Mouse (Mus musculus) heart, embryonic 15.5 days (tissue): ENCODE results near the gene Fbxo36. TPM values are rescaled to one million over a fixed set of nuclear protein-coding genes. Genes with fewer than 3 reads are reported as not detected.

Experiments used
- ATAC-seq: fragments of 200-750 bp; cut with Nextera tagmentation; replicated peaks from 2 replicates; pipeline ENCODE4 v1.8.0; 2017; ENCODE audit warnings: low read depth, moderate TSS enrichment; ENCODE audit not compliant: insufficient number of reproducible peaks, insufficient read depth, low FRiP score
- H3K27ac ChIP-seq: fragments of 300-500 bp; sonication (generic); 2 replicates; pipeline ENCODE4 v1.5.1; 2015; ENCODE audit warnings: mild to moderate bottlenecking, inconsistent platforms
- H3K27me3 ChIP-seq: fragments of 300-500 bp; sonication (generic); 2 replicates; pipeline ENCODE4 v1.6.1; 2015; ENCODE audit warnings: inconsistent platforms
- H3K36me3 ChIP-seq: fragments of 300-500 bp; sonication (generic); 2 replicates; pipeline ENCODE4 v1.6.1; 2015; ENCODE audit warnings: mild to moderate bottlenecking, inconsistent platforms
- H3K4me1 ChIP-seq: fragments of 300-500 bp; sonication (generic); replicated peaks from 2 replicates; pipeline ENCODE4 v1.6.1; 2015; ENCODE audit warnings: inconsistent platforms
- H3K4me2 ChIP-seq: fragments of 300-500 bp; sonication (generic); 2 replicates; pipeline ENCODE4 v1.6.1; 2015; ENCODE audit warnings: inconsistent platforms, mild to moderate bottlenecking, moderate library complexity
- H3K4me3 ChIP-seq: fragments of 300-500 bp; sonication (generic); 2 replicates; pipeline ENCODE4 v1.5.1; 2015; ENCODE audit warnings: mild to moderate bottlenecking, inconsistent platforms
- H3K9ac ChIP-seq: fragments of 300-500 bp; sonication (generic); 2 replicates; pipeline ENCODE4 v1.6.1; 2015; ENCODE audit warnings: mild to moderate bottlenecking, inconsistent platforms
- H3K9me3 ChIP-seq: fragments of 300-500 bp; sonication (generic); replicated peaks from 2 replicates; pipeline ENCODE4 v1.6.1; 2016; ENCODE audit warnings: inconsistent platforms
- WGBS: fragments of 180-500 bp; shearing (Covaris S2); methylation state at CpG from one replicate; pipeline ENCODE4 v1.1.7; 2015; ENCODE audit warnings: mixed read lengths; 5-methylcytosine and 5-hydroxymethylcytosine counted together
- polyA plus RNA-seq: library from polyadenylated mRNA; unstranded; fragments of >200 nt; fragmentation: Nextera tagmentation; extraction: Ambion mirVana; gene quantifications from 2 replicates; pipeline ENCODE4 v1.2.1, GENCODE M21; 2015

Fbxo36 gene
- polyA plus RNA-seq: 6.8 and 7.3 TPM in 2 replicates

- Histone ChIP-seq H3K4me1 (peaks cover 19% of the 10 kb centered on the region), H3K27ac (peak within 1 kb of the TSS; percentile 99), H3K36me3 (no peaks in the 10 kb centered on the region), H3K9ac (peak within 1 kb of the TSS; percentile 99), H3K27me3 (no peaks in the 10 kb centered on the region), H3K4me3 (peak within 1 kb of the TSS; percentile 98), H3K4me2 (peak within 1 kb of the TSS; percentile 80), H3K9me3 (no peaks in the 10 kb centered on the region)
- peak; percentile 90 for ATAC-seq
- WGBS: under 1% methylated on average over 49 of the region's 54 CpGs
These were observed at the start of gene Fbxo36 for GRCm38 (mm10) chr1:84839309-84840017. Fbxo36 (plus strand) TSS chr1:84839841.

DNA sequence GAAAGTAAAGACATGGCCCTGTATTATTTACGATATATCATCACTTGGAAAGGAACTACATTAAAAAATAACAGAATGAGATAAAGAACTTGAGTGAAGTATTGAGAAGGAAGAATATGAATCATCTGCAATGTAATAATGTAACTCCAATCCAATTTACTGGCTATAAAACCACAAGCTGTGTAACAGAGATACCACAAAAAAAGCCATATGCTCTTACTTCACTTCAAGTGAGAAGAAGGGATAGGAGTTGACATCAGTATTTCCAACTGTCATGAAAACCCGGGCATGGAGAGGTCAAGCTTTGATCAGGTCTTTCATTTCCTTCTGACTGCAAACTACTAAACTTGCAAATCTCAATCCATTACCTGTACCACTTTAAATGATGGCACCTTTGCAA, 48.2 kb upstream of the Fbxo36 start:
- Histone ChIP-seq H3K4me3 (no peak overlapping the region), H3K4me2 (no peak overlapping the region), H3K4me1 (no peaks in the 10 kb centered on the region), H3K36me3 (peaks cover 40% of the 10 kb centered on the region), H3K9me3 (no peaks in the 10 kb centered on the region), H3K9ac (no peak overlapping the region), H3K27ac (no peak overlapping the region), H3K27me3 (no peaks in the 10 kb centered on the region)
- no peak for ATAC-seq
- WGBS: 89% methylated on average over 2 of the region's 2 CpGs

- Histone ChIP-seq H3K27ac (no peak overlapping the region), H3K9me3 (no peaks in the 10 kb centered on the region), H3K27me3 (no peaks in the 10 kb centered on the region), H3K9ac (no peak overlapping the region), H3K36me3 (peaks cover 23% of the 10 kb centered on the region), H3K4me1 (no peaks in the 10 kb centered on the region), H3K4me3 (no peak overlapping the region), H3K4me2 (no peak overlapping the region)
- WGBS: 92% methylated on average over 7 of the region's 7 CpGs
- ATAC-seq: no peak
These were observed 44.3 kb upstream of the Fbxo36 start for GRCm38 (mm10) chr1:84795335-84795734.

DNA sequence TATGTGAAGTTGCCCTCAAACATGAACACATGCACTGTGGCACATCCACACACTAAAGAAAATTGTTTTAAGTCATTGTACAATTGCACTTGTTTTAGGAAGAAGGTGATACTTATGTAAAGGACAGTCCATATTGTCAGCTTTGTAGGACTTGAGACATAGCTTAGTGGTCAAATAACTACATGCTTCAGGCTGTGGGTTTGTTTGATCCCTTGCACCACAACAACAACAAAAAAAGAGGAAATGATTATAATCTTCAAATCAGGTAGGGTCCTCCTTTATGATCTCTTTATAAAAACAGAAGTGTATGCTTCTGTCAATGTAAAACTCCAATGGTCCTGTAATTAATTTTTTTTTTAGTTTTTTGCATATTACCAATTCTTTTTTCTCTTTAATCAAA, 40.5 kb upstream of the Fbxo36 start:
- peaks cover under 1% of the 10 kb centered on the region; the same call in 1 of the 2 replicates for H3K36me3 ChIP-seq
- no peak overlapping the region for H3K4me2 ChIP-seq
- H3K4me3 ChIP-seq: no peak overlapping the region
- H3K9me3 ChIP-seq: no peaks in the 10 kb centered on the region
- H3K4me1 ChIP-seq: no peaks in the 10 kb centered on the region
- no peaks in the 10 kb centered on the region for H3K27me3 ChIP-seq
- no peak overlapping the region for H3K27ac ChIP-seq
- no peak for ATAC-seq
- H3K9ac ChIP-seq: no peak overlapping the region

DNA sequence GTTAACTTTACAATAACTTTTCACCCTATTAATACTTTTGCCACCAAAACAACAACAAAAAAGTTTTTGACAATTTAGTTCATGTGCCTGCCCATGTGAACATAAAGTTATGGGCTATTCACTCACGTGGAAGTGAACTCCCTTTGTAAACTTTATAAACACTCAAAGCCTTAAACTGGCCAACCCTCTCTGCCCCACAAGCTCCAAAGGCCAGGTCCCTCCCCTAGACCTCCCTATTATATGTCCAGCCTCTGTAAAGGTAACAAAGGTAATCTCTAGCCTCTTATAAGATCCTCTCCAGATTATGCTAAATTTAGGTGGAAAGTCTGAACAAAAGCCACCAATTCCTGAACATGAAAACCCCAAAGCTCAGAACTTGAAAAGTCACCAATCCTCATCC, 35.9 kb upstream of the Fbxo36 start:
- Histone ChIP-seq H3K36me3 (no peaks in the 10 kb centered on the region), H3K9ac (no peak overlapping the region), H3K9me3 (no peaks in the 10 kb centered on the region), H3K4me1 (no peaks in the 10 kb centered on the region), H3K27me3 (no peaks in the 10 kb centered on the region), H3K4me2 (no peak overlapping the region), H3K4me3 (no peak overlapping the region), H3K27ac (no peak overlapping the region)
- 87% methylated on average over 1 of the region's 1 CpGs for WGBS
- ATAC-seq: no peak

GRCm38 (mm10) chr1:84817596-84817995, 22.0 kb upstream of the Fbxo36 start:
- Histone ChIP-seq H3K36me3 (peaks cover 17% of the 10 kb centered on the region), H3K4me2 (no peak overlapping the region), H3K4me1 (no peaks in the 10 kb centered on the region), H3K27me3 (no peaks in the 10 kb centered on the region), H3K9me3 (no peaks in the 10 kb centered on the region), H3K9ac (no peak overlapping the region), H3K27ac (no peak overlapping the region), H3K4me3 (no peak overlapping the region)
- ATAC-seq: no peak
- WGBS: 68% methylated on average over 1 of the region's 1 CpGs

GRCm38 (mm10) chr1:84825091-84825490, 14.6 kb upstream of the Fbxo36 start:
- peaks cover 17% of the 10 kb centered on the region for H3K36me3 ChIP-seq
- H3K9me3 ChIP-seq: no peaks in the 10 kb centered on the region
- no peak overlapping the region for H3K9ac ChIP-seq
- ATAC-seq: no peak
- no peak overlapping the region for H3K4me2 ChIP-seq
- WGBS: 20% methylated on average over 2 of the region's 2 CpGs
- no peak overlapping the region for H3K4me3 ChIP-seq
- H3K27me3 ChIP-seq: no peaks in the 10 kb centered on the region
- 0 out of 2 replicates have a peak, but pooled peaks cover 6% of the 10 kb centered on the region for H3K4me1 ChIP-seq
- peak overlapping the region; percentile 16; the same call in 1 of the 2 replicates for H3K27ac ChIP-seq

GRCm38 (mm10) chr1:84837523-84838145, 2.0 kb upstream of the Fbxo36 start:
- no peaks in the 10 kb centered on the region for H3K27me3 ChIP-seq
- H3K36me3 ChIP-seq: peaks cover 9% of the 10 kb centered on the region; the same call in 1 of the 2 replicates
- peak overlapping the region; percentile 99 for H3K9ac ChIP-seq
- no peak for ATAC-seq
- 6% methylated on average over 20 of the region's 20 CpGs for WGBS
- peak overlapping the region; percentile 99 for H3K27ac ChIP-seq
- H3K4me3 ChIP-seq: peak overlapping the region; percentile 98
- peak overlapping the region; percentile 80 for H3K4me2 ChIP-seq
- H3K4me1 ChIP-seq: peaks cover 19% of the 10 kb centered on the region
- no peaks in the 10 kb centered on the region for H3K9me3 ChIP-seq

GRCm38 (mm10) chr1:84838156-84838555, 1.5 kb upstream of the Fbxo36 start:
- no peaks in the 10 kb centered on the region for H3K9me3 ChIP-seq
- no peaks in the 10 kb centered on the region for H3K27me3 ChIP-seq
- H3K4me1 ChIP-seq: peaks cover 19% of the 10 kb centered on the region
- H3K4me2 ChIP-seq: peak overlapping the region; percentile 80
- under 1% methylated on average over 22 of the region's 22 CpGs for WGBS
- H3K4me3 ChIP-seq: peak overlapping the region; percentile 98
- ATAC-seq: no peak
- H3K36me3 ChIP-seq: peaks cover 5% of the 10 kb centered on the region; the same call in 1 of the 2 replicates
- H3K27ac ChIP-seq: peak overlapping the region; percentile 99
- peak overlapping the region; percentile 99 for H3K9ac ChIP-seq

- Histone ChIP-seq H3K9ac (peak overlapping the region; percentile 99), H3K4me2 (peak overlapping the region; percentile 80), H3K36me3 (peaks cover 3% of the 10 kb centered on the region; the same call in 1 of the 2 replicates), H3K27me3 (no peaks in the 10 kb centered on the region), H3K27ac (peak overlapping the region; percentile 99), H3K4me1 (peaks cover 19% of the 10 kb centered on the region), H3K9me3 (no peaks in the 10 kb centered on the region), H3K4me3 (peak overlapping the region; percentile 98)
- ATAC-seq: peak; percentile 44
- under 1% methylated on average over 43 of the region's 44 CpGs for WGBS
These were observed 955 bp upstream of the Fbxo36 start for GRCm38 (mm10) chr1:84838621-84839151.

- Histone ChIP-seq H3K27me3 (no peaks in the 10 kb centered on the region), H3K4me1 (peaks cover 19% of the 10 kb centered on the region), H3K4me3 (peak within 1 kb of the TSS; percentile 98), H3K4me2 (peak within 1 kb of the TSS; percentile 80), H3K36me3 (no peaks in the 10 kb centered on the region), H3K9ac (peak within 1 kb of the TSS; percentile 99), H3K27ac (peak within 1 kb of the TSS; percentile 99), H3K9me3 (no peaks in the 10 kb centered on the region)
- WGBS: under 1% methylated on average over 39 of the region's 39 CpGs
- ATAC-seq: peak; percentile 15; the same call in 1 of the 2 replicates
These were observed 500 bp downstream of the Fbxo36 start, which contains the start of gene Trip12 for GRCm38 (mm10) chr1:84840018-84840664. Trip12 (minus strand) TSS chr1:84840516.
